Comparison of ENCODE assay signal across 13 mouse cellular contexts in the genomic region with DNA sequence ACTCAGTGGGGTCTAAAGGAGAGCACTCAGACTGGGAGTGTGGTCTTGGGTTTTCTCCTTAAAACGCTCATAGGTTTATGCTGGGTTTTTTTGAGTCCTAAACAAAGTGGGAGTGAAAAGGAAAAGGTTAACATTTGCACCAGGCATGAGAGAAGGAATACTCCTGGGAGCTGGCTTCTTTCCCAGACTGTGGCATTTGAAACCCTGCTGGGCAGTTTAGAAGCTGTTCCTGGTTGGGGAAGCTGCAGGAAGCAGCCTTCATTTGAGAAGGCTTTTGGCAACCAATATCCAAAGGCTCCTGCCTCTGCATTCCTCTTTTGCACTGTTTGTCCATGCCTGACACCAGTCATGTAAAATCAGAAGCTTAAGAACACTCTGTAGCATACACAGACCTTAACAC.
DNase-seq lines count a peak whose midpoint lies in the region; ATAC-seq and TF ChIP-seq lines count a peak whose summit lies in the region.
"Had no signal": no experiment of that assay in that cellular context is flagged by ENCODE, and none has a peak within 500 bp of the region (broad histone marks: within the 10 kb centered on the region; RNA-seq: fewer than 3 reads in every experiment).

No protein-coding gene starts in this region.

- TF ChIP-seq CTCF in lung, embryonic 14.5 days (IDR thresholded peaks at IDR 0.05; ENCODE audit: low read depth) = no peak
- TF ChIP-seq CTCF in thymus, adult 2 months (IDR thresholded peaks at IDR 0.05; ENCODE audit: borderline replicate concordance, control insufficient read depth, extremely low read depth, insufficient read depth, low read length, poor library complexity) = no peak

- WGBS in embryonic facial prominence, embryonic 14.5 days = 60% methylated on average over 1 of the region's 1 CpGs
- 54% methylated on average over 1 of the region's 1 CpGs for WGBS in embryonic facial prominence, embryonic 10.5 days
- 48% methylated on average over 1 of the region's 1 CpGs for WGBS in lung, embryonic 14.5 days
- WGBS in thymus, adult 2 months = 80% methylated on average over 1 of the region's 1 CpGs
- 86% methylated on average over 1 of the region's 1 CpGs for WGBS in forebrain, embryonic 12.5 days

- 0 out of 2 replicates have a peak, but pooled peaks cover 1% of the 10 kb centered on the region for H3K9me3 ChIP-seq in embryonic facial prominence, embryonic 14.5 days (ENCODE audit: control insufficient read depth, low read length)
- H3K9me3 ChIP-seq in embryonic facial prominence, embryonic 10.5 days = no peaks in the 10 kb centered on the region
- no peaks in the 10 kb centered on the region for H3K9me3 ChIP-seq in lung, embryonic 14.5 days (ENCODE audit: low read depth, low read length)
- H3K9me3 ChIP-seq in forebrain, embryonic 12.5 days = no peaks in the 10 kb centered on the region
- H3K9me3 ChIP-seq: embryonic facial prominence, embryonic 15.5 days; heart, embryonic 13.5 days; limb, embryonic 13.5 days had no signal

- no peak overlapping the region for H3K9ac ChIP-seq in embryonic facial prominence, embryonic 14.5 days (ENCODE audit: low read depth, low read length)
- H3K9ac ChIP-seq in lung, embryonic 14.5 days = no peak overlapping the region
- no peak overlapping the region for H3K9ac ChIP-seq in forebrain, embryonic 12.5 days
- H3K9ac ChIP-seq: embryonic facial prominence, embryonic 15.5 days; heart, embryonic 13.5 days; limb, embryonic 13.5 days had no signal

- no peaks in the 10 kb centered on the region for H3K4me1 ChIP-seq in embryonic facial prominence, embryonic 14.5 days (ENCODE audit: control insufficient read depth, insufficient read depth, low read length)
- H3K4me1 ChIP-seq in embryonic facial prominence, embryonic 10.5 days = no peaks in the 10 kb centered on the region
- H3K4me1 ChIP-seq in lung, embryonic 14.5 days (ENCODE audit: insufficient read depth) = no peaks in the 10 kb centered on the region
- H3K4me1 ChIP-seq in thymus, adult 2 months (replicated peaks; ENCODE audit: control insufficient read depth, insufficient read depth, low read length) = no peaks in the 10 kb centered on the region
- no peaks in the 10 kb centered on the region for H3K4me1 ChIP-seq in forebrain, embryonic 12.5 days
- H3K4me1 ChIP-seq: embryonic facial prominence, embryonic 15.5 days; heart, embryonic 13.5 days had no signal

- peak; percentile 82 for DNase-seq in embryonic facial prominence, embryonic 14.5 days (ENCODE audit: low spot score)
- DNase-seq in embryonic facial prominence, embryonic 10.5 days (ENCODE audit: low spot score) = no peak
- peak; percentile 36 for DNase-seq in lung, embryonic 14.5 days
- DNase-seq in lung, postnatal 25 days (ENCODE audit: low spot score) = no peak
- DNase-seq in gastrocnemius, postnatal 10 days = peak; percentile 7
- DNase-seq in right cerebral cortex, postnatal 4 days = peak; percentile 2
- no peak for DNase-seq in thymus, adult 2 months
- DNase-seq: cerebellum, adult 11 months had no signal

- H3K4me2 ChIP-seq in embryonic facial prominence, embryonic 14.5 days (ENCODE audit: low read depth, low read length) = no peak overlapping the region
- H3K4me2 ChIP-seq in lung, embryonic 14.5 days = no peak overlapping the region
- H3K4me2 ChIP-seq in forebrain, embryonic 12.5 days = no peak overlapping the region
- H3K4me2 ChIP-seq: embryonic facial prominence, embryonic 15.5 days; heart, embryonic 13.5 days; limb, embryonic 13.5 days had no signal

- H3K36me3 ChIP-seq in embryonic facial prominence, embryonic 14.5 days (ENCODE audit: control insufficient read depth, insufficient read depth, low read length) = no peaks in the 10 kb centered on the region
- H3K36me3 ChIP-seq in embryonic facial prominence, embryonic 10.5 days (replicated peaks) = no peaks in the 10 kb centered on the region
- H3K36me3 ChIP-seq in lung, embryonic 14.5 days (ENCODE audit: insufficient read depth) = no peaks in the 10 kb centered on the region
- H3K36me3 ChIP-seq in thymus, adult 2 months (ENCODE audit: control insufficient read depth, insufficient read depth, low read length) = no peaks in the 10 kb centered on the region
- H3K36me3 ChIP-seq in forebrain, embryonic 12.5 days (replicated peaks) = no peaks in the 10 kb centered on the region
- H3K36me3 ChIP-seq: embryonic facial prominence, embryonic 15.5 days; heart, embryonic 13.5 days; limb, embryonic 13.5 days had no signal

- H3K27ac ChIP-seq in embryonic facial prominence, embryonic 14.5 days (replicated peaks; ENCODE audit: low read depth, low read length) = no peak overlapping the region
- no peak overlapping the region for H3K27ac ChIP-seq in embryonic facial prominence, embryonic 10.5 days (replicated peaks)
- no peak overlapping the region for H3K27ac ChIP-seq in lung, embryonic 14.5 days (ENCODE audit: low read depth)
- H3K27ac ChIP-seq in thymus, adult 2 months (ENCODE audit: control insufficient read depth, insufficient read depth, low read length) = no peak overlapping the region
- no peak overlapping the region for H3K27ac ChIP-seq in forebrain, embryonic 12.5 days
- H3K27ac ChIP-seq: embryonic facial prominence, embryonic 15.5 days; heart, embryonic 13.5 days; limb, embryonic 13.5 days had no signal

- TF ChIP-seq POLR2A in thymus, adult 2 months (IDR thresholded peaks at IDR 0.05; ENCODE audit: control insufficient read depth, extremely low read depth, insufficient read depth, low read length, poor library complexity) = no peak

- H3K4me3 ChIP-seq in embryonic facial prominence, embryonic 14.5 days (ENCODE audit: low read depth, low read length) = no peak overlapping the region
- H3K4me3 ChIP-seq in embryonic facial prominence, embryonic 10.5 days = no peak overlapping the region
- H3K4me3 ChIP-seq in lung, embryonic 14.5 days (ENCODE audit: low read depth, low read length) = no peak overlapping the region
- no peak overlapping the region for H3K4me3 ChIP-seq in thymus, adult 2 months (ENCODE audit: control insufficient read depth, insufficient read depth, low read length)
- no peak overlapping the region for H3K4me3 ChIP-seq in forebrain, embryonic 12.5 days (replicated peaks)
- H3K4me3 ChIP-seq: embryonic facial prominence, embryonic 15.5 days; heart, embryonic 13.5 days; limb, embryonic 13.5 days had no signal

- peak; percentile 77; the same call in 1 of the 2 replicates for ATAC-seq in embryonic facial prominence, embryonic 14.5 days (ENCODE audit: low read depth)
- ATAC-seq in lung, embryonic 14.5 days (ENCODE audit: insufficient read depth) = no peak
- ATAC-seq in forebrain, embryonic 12.5 days (ENCODE audit: low FRiP score) = no peak
- ATAC-seq: intestine, embryonic 16.5 days had no signal

- no peaks in the 10 kb centered on the region for H3K27me3 ChIP-seq in embryonic facial prominence, embryonic 14.5 days (replicated peaks; ENCODE audit: control insufficient read depth, insufficient read depth, low read length)
- H3K27me3 ChIP-seq in embryonic facial prominence, embryonic 10.5 days (replicated peaks; ENCODE audit: low read depth, poor library complexity, severe bottlenecking) = no peaks in the 10 kb centered on the region
- no peaks in the 10 kb centered on the region for H3K27me3 ChIP-seq in lung, embryonic 14.5 days (ENCODE audit: insufficient read depth, low read length)
- H3K27me3 ChIP-seq in thymus, adult 2 months (ENCODE audit: control insufficient read depth, insufficient read depth, low read length) = no peaks in the 10 kb centered on the region
- no peaks in the 10 kb centered on the region for H3K27me3 ChIP-seq in forebrain, embryonic 12.5 days
- H3K27me3 ChIP-seq: embryonic facial prominence, embryonic 15.5 days; heart, embryonic 13.5 days; limb, embryonic 13.5 days had no signal

Comparison
In these comparisons a context has a peak if more than half of its experiments do, and no peak if none do; other contexts are left out.
1. DNase-seq: peak in embryonic facial prominence, embryonic 14.5 days (single experiment), lung, embryonic 14.5 days (single experiment), gastrocnemius, postnatal 10 days (single experiment) and right cerebral cortex, postnatal 4 days (single experiment); none in embryonic facial prominence, embryonic 10.5 days (single experiment), lung, postnatal 25 days (single experiment) and thymus, adult 2 months (single experiment).